Mouse (Mus musculus) heart, postnatal 0 days (tissue): ENCODE data around the gene Angel2.

Experiments
- CTCF ChIP-seq: IDR thresholded peaks from 2 replicates; pipeline ENCODE4 v1.5.1; 2016; ENCODE audit warnings: antibody characterized with exemption, control low read depth, low read depth
- EP300 ChIP-seq: IDR thresholded peaks from 2 replicates; pipeline ENCODE4 v1.6.1; 2016; ENCODE audit warnings: antibody characterized with exemption, low read depth

DNA sequence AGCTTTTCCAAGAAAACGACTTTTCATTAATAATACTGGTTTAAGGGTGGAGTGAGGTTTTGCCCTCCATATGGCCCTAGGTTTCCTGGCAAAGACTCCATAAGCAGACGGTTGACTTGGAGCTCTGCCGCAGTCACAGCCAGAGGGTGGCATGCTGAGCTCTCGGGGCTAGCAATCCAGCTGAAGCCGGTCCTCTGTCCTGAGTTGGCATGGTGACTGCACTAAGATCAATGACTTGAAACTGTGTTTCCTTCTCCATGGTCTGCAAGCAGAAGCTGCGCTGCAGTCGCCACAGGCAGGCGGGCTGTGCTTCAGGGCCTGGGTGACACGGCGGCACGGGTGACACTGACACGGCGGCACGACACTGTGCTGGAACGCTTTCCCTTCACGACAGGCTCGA is 23.9 kb downstream of the Angel2 start:
- no peak for TF ChIP-seq CTCF
- no peak for TF ChIP-seq EP300
